Mouse (Mus musculus): ENCODE data around the gene Smcr8. TPM values are rescaled to one million over a fixed set of nuclear protein-coding genes. Genes with fewer than 3 reads are reported as not detected.
"Not testable (repeated sequence)": the region's sequence is repeated elsewhere in the genome, so short reads cannot be mapped to it uniquely, and the experiment has no call there.

The Smcr8 gene
- polyA plus RNA-seq, 1 experiment, result not detected

DNA sequence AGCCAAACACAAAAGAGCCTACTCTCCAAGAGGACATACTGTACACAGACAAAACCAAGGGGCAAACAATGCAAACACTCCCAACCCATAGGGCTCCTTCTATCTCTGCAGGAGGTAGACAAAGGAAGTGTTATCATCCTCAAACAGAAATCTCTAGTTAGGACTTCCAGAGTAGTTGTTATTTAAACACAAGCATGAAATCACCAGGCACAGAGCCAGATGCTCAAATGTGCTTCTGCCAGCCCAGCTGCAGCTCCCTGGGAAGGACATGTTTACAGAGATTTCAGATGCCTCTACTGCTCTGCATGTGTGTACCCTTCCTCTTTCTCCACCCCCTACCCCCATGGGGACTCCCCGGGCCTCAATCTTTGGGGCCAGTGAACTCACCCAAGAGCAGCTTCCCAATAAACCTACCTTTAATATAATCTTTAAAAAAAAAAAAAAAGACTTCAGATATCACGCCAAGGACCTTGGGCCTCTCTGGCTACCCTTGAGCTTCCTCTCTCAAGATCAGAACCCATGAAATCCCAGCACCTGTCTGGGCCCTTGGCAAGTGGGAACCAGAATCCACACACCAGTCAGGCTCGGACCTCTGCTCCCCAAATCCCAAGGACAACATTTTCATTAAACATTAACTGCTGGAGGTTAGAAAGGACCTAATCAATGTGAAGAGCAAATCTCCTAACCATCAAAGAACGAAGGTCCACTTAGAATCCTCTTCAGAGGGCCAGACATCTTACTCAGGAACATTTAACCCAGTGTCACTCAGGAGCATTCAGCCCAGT is 31.2 kb downstream of the Smcr8 start:
- 60% methylated on average over 4 of the region's 4 CpGs for WGBS
- TF ChIP-seq POLR2A (IDR thresholded peaks at IDR 0.05; ENCODE audit: insufficient read depth, low read depth, low read length) (no peak), CTCF (IDR thresholded peaks at IDR 0.05; ENCODE audit: insufficient read depth, low read depth, low read length) (no peak)
- Histone ChIP-seq H3K27ac (ENCODE audit: insufficient read depth, low read depth, low read length) (peak overlapping the region; percentile 47), H3K4me3 (ENCODE audit: insufficient read depth, low read depth, low read length) (no peak overlapping the region), H3K4me1 (ENCODE audit: control insufficient read depth, insufficient read depth, low read length) (peaks cover 11% of the 10 kb centered on the region)

DNA sequence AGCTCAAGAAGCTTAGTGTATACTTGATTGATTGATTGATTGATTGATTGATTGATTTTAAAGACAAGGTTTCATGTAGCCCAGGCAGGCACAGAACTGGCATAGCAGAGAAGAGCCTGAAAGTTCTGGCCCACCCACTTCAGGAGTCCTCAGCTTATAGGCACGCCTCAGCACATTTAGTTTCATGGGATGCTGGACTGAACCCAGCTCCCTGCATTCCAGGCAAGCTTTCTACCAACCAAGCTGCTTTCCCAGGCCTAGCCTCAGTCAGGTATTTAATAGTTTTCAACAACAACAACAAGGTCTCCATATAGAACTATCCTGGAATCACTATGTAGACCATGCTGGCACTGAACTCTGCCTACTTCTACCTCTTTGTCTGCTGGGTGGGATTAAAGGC is 32.2 kb downstream of the Smcr8 start:
- Histone ChIP-seq H3K4me3 (ENCODE audit: insufficient read depth, low read depth, low read length) (no peak overlapping the region), H3K4me1 (ENCODE audit: control insufficient read depth, insufficient read depth, low read length) (peaks cover 11% of the 10 kb centered on the region), H3K27ac (ENCODE audit: insufficient read depth, low read depth, low read length) (no peak overlapping the region)
- no peak for TF ChIP-seq POLR2A (IDR thresholded peaks at IDR 0.05; ENCODE audit: insufficient read depth, low read depth, low read length)
- no peak for TF ChIP-seq CTCF (IDR thresholded peaks at IDR 0.05; ENCODE audit: insufficient read depth, low read depth, low read length)
- 100% methylated on average over 1 of the region's 1 CpGs for WGBS

DNA sequence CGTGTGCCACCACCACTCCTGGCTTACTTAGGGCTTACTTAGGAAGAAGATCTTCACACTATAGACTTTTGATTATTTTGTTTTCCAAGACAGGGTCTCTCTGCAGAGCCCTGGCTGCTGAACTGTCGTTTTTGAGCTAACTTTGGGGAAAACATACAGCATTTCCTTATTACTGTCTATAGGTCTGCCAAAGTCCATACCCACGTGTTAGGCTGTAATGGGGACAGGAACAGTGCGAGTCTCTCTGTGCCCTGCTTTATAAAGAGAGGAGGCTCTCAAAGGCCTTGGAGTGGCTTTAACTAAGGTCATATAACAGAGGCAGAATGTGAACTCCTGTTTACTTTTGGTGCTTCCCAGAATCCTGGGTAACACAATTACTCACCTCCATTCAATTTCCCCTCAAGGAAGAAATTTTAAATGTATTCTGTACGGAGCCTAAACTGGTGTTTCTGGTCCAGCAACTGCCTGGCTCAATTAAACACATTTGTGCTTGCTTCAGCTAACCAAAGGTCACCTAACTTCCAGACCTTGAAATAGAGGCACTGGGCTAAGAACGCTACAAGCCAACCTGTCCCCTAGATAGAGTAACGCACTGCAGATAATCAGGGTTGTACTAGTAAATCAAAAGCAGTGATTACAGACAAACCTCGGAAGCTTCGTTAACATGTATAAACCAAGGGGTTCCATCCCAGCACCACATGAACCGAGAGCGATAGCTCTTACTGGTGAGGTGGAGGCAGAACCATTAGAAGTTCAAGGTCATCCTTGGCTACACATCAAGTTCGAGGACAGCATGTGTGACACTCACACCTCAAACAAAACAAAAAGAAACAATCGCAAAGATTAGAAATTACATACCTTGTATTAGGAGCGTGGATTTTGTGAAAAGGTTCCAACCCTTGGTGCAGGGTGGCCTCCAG is 33.0 kb downstream of the Smcr8 start:
- no peak for TF ChIP-seq CTCF (IDR thresholded peaks at IDR 0.05; ENCODE audit: insufficient read depth, low read depth, low read length)
- TF ChIP-seq POLR2A (IDR thresholded peaks at IDR 0.05; ENCODE audit: insufficient read depth, low read depth, low read length), result no peak
- peak overlapping the region; percentile 51 for H3K4me3 ChIP-seq (ENCODE audit: insufficient read depth, low read depth, low read length)
- WGBS, result 31% methylated on average over 14 of the region's 14 CpGs
- H3K27ac ChIP-seq (ENCODE audit: insufficient read depth, low read depth, low read length), result no peak overlapping the region
- peaks cover 11% of the 10 kb centered on the region for H3K4me1 ChIP-seq (ENCODE audit: control insufficient read depth, insufficient read depth, low read length)

DNA sequence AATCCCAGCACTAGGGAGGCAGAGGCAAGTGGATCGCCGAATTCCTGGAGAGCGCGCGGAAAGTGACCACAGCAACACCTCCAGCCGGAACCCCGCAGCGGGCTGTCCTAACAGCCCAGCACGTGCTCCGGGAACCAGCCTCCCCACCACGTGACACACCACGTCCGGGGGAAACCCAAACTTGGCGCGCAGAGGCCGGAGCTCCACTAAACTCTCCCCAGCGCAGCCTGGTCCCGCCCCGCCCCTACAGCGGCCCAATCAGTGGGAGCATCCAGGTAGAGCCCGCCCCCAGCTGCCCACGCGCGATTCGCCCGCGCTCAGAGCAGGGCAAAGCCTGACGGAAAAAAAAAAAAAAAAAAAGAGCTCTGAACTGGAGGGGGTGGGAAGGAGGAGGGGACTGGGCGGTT is 33.7 kb downstream of the Smcr8 start:
- under 1% methylated on average over 29 of the region's 29 CpGs for WGBS
- Histone ChIP-seq H3K4me3 (ENCODE audit: insufficient read depth, low read depth, low read length) (peak overlapping the region; percentile 51), H3K27ac (ENCODE audit: insufficient read depth, low read depth, low read length) (no peak overlapping the region), H3K4me1 (ENCODE audit: control insufficient read depth, insufficient read depth, low read length) (peaks cover 11% of the 10 kb centered on the region)
- TF ChIP-seq POLR2A (IDR thresholded peaks at IDR 0.05; ENCODE audit: insufficient read depth, low read depth, low read length) (no peak), CTCF (IDR thresholded peaks at IDR 0.05; ENCODE audit: insufficient read depth, low read depth, low read length) (no peak)

DNA sequence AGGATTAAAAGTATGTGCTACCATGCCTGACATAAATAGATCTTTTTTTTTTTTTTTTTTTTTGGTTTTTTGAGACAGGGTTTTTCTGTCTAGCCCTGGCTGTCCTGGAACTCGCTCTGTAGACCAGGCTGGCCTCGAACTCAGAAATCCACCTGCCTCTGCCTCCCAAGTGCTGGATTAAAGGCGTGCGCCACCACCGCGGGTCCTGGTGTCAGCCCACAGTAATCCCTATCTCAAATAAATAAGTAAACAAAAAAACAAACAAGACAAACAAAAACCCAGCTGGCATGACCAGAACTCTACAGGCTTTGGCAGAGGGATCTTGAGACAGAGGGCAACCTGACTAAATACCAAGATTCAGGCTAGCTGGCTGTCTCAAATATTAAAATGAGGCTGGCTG is 34.3 kb downstream of the Smcr8 start, which contains the start of gene Shmt1:
Gene Shmt1, minus strand, starts transcription at position 101 of the 400 bp plus-strand sequence.
- 29% methylated on average over 6 of the region's 6 CpGs for WGBS
- H3K27ac ChIP-seq (ENCODE audit: insufficient read depth, low read depth, low read length), result not testable (repeated sequence)
- Histone ChIP-seq H3K4me1 (ENCODE audit: control insufficient read depth, insufficient read depth, low read length) (peaks cover 11% of the 10 kb centered on the region), H3K4me3 (ENCODE audit: insufficient read depth, low read depth, low read length) (peak within 1 kb of the TSS; percentile 51)

DNA sequence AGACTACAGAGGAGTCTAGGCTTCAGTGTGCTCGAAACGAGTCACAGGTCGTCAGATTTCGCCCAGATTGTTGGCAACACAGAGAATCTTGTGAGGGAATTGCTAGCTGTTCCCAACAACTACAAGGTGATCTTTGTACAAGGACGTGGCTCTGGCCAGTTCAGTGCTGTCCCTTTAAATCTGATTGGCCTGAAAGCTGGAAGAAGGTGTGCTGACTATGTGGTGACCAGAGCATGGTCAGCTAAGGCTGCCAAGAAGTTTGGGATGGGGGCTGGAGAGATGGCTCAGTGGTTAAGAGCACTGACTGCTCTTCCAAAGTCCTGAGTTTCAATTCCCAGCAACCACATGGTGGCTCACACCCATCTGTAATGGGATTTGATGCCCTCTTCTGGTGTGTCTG is 39.1 kb downstream of the Smcr8 start:
- 65% methylated on average over 5 of the region's 5 CpGs for WGBS
- Histone ChIP-seq H3K4me1 (ENCODE audit: control insufficient read depth, insufficient read depth, low read length) (no peaks in the 10 kb centered on the region), H3K4me3 (ENCODE audit: insufficient read depth, low read depth, low read length) (no peak overlapping the region), H3K27ac (ENCODE audit: insufficient read depth, low read depth, low read length) (no peak overlapping the region)
- TF ChIP-seq CTCF (IDR thresholded peaks at IDR 0.05; ENCODE audit: insufficient read depth, low read depth, low read length) (no peak), POLR2A (IDR thresholded peaks at IDR 0.05; ENCODE audit: insufficient read depth, low read depth, low read length) (no peak)

DNA sequence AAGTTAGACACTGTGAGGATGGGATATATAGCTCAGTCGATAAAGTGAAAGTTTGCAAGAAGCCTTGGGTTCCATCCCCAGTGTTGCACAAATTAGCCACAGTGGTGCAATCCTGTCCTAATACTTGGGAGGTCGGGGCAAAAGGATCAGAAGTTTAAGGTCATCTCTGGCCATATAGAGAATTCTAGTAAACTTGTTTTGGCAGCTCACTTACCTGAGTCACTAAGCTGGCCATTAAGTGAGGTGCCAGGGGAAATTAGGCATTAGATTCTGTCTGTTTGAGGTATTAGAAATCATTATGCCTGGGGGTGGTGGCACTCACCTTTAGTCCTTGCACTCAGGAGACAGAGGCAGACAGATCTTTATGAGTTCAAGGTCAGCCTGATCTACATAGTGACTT is 46.4 kb downstream of the Smcr8 start:
- H3K4me3 ChIP-seq (ENCODE audit: insufficient read depth, low read depth, low read length), result no peak overlapping the region
- TF ChIP-seq CTCF (IDR thresholded peaks at IDR 0.05; ENCODE audit: insufficient read depth, low read depth, low read length), result no peak
- TF ChIP-seq POLR2A (IDR thresholded peaks at IDR 0.05; ENCODE audit: insufficient read depth, low read depth, low read length), result no peak
- no peak overlapping the region for H3K27ac ChIP-seq (ENCODE audit: insufficient read depth, low read depth, low read length)
- 72% methylated on average over 2 of the region's 2 CpGs for WGBS
- no peaks in the 10 kb centered on the region for H3K4me1 ChIP-seq (ENCODE audit: control insufficient read depth, insufficient read depth, low read length)

DNA sequence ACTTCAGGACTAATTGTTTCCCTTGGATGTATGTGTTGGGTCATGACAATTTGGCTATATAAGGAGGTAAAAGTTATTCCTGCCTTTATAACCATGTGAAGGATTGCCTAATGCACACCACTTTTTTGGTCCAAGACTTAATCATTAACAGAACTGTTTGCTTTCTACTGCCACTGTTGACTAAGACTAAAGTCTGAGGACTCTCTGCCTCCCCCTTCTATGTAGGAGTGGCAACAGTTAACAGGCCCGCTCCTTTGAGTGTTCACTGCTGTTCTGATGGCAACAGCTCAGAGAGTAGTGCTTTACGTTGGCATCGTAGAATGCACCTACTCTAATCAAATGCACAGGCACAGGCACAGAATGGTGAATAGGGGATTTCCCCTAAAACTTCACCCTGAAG is 47.9 kb downstream of the Smcr8 start:
- no peak for TF ChIP-seq CTCF (IDR thresholded peaks at IDR 0.05; ENCODE audit: insufficient read depth, low read depth, low read length)
- no peak for TF ChIP-seq POLR2A (IDR thresholded peaks at IDR 0.05; ENCODE audit: insufficient read depth, low read depth, low read length)
- 78% methylated on average over 3 of the region's 3 CpGs for WGBS
- no peak overlapping the region for H3K27ac ChIP-seq (ENCODE audit: insufficient read depth, low read depth, low read length)
- H3K4me3 ChIP-seq (ENCODE audit: insufficient read depth, low read depth, low read length), result no peak overlapping the region
- H3K4me1 ChIP-seq (ENCODE audit: control insufficient read depth, insufficient read depth, low read length), result no peaks in the 10 kb centered on the region

DNA sequence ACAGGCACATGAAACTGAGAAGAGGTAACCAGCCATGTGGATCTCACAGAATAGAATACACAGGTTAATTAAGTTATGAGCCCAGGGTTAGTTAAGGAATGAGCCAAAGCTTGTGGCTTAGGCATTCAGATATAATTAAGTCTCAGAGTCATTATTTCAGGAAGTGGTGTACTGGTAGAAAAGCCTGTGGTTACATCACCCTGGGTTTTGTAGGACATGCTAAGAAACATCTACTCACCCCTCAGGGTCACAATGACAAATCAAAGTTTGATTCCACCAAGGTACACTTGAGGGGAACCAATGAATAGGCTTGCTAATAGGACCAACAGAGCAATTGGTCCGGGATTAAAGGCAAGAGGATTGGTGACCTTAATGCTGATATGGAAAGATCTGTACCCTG is 49.4 kb downstream of the Smcr8 start:
- no peak overlapping the region for H3K27ac ChIP-seq (ENCODE audit: insufficient read depth, low read depth, low read length)
- TF ChIP-seq POLR2A (IDR thresholded peaks at IDR 0.05; ENCODE audit: insufficient read depth, low read depth, low read length) (no peak), CTCF (IDR thresholded peaks at IDR 0.05; ENCODE audit: insufficient read depth, low read depth, low read length) (no peak)
- WGBS, result 55% methylated on average over 1 of the region's 1 CpGs

More for the DNA sequence above, 49.4 kb downstream of the Smcr8 start:
- Histone ChIP-seq H3K4me3 (ENCODE audit: insufficient read depth, low read depth, low read length) (no peak overlapping the region), H3K4me1 (ENCODE audit: control insufficient read depth, insufficient read depth, low read length) (peaks cover 3% of the 10 kb centered on the region)
